Mouse (Mus musculus) neural tube, embryonic 12.5 days (tissue): Measurements from ENCODE around the gene Itpr1. TPM values are rescaled to one million over a fixed set of nuclear protein-coding genes. Genes with fewer than 3 reads are reported as not detected.

ENCODE experiments used
- ATAC-seq: fragments of 200-750 bp; cut with Nextera tagmentation; 2 replicates; pipeline ENCODE4 v1.8.0; 2017; ENCODE audit warnings: low read depth, mild to moderate bottlenecking, moderate TSS enrichment, moderate library complexity; ENCODE audit not compliant: low FRiP score
- H3K27ac ChIP-seq: fragments of 300-500 bp; sonication (generic); 2 replicates; pipeline ENCODE4 v1.5.1; 2016
- H3K27me3 ChIP-seq: fragments of 300-500 bp; sonication (generic); replicated peaks from 2 replicates; pipeline ENCODE4 v1.6.1; 2016; ENCODE audit warnings: mild to moderate bottlenecking
- H3K36me3 ChIP-seq: fragments of 300-500 bp; sonication (generic); 2 replicates; pipeline ENCODE4 v1.6.1; 2016; ENCODE audit warnings: mild to moderate bottlenecking
- H3K4me1 ChIP-seq: fragments of 300-500 bp; sonication (generic); 2 replicates; pipeline ENCODE4 v1.6.1; 2016
- H3K4me2 ChIP-seq: fragments of 300-500 bp; sonication (generic); replicated peaks from 2 replicates; pipeline ENCODE4 v1.6.1; 2016; ENCODE audit warnings: mild to moderate bottlenecking
- H3K4me3 ChIP-seq: fragments of 300-500 bp; sonication (generic); 2 replicates; pipeline ENCODE4 v1.5.1; 2016
- H3K9ac ChIP-seq: fragments of 300-500 bp; sonication (generic); 2 replicates; pipeline ENCODE4 v1.6.1; 2016; ENCODE audit warnings: mild to moderate bottlenecking
- H3K9me3 ChIP-seq: fragments of 300-500 bp; sonication (generic); 2 replicates; pipeline ENCODE4 v1.6.1; 2016; ENCODE audit warnings: mild to moderate bottlenecking
- whole genome bisulfite sequencing: fragments of 180-500 bp; shearing (Covaris S2); methylation state at CpG from one replicate; pipeline ENCODE4 v1.1.7; 2016; 5-methylcytosine and 5-hydroxymethylcytosine counted together
- polyA plus RNA-seq: library from polyadenylated mRNA; unstranded; fragments of >200 nt; fragmentation: Nextera tagmentation; extraction: Ambion mirVana; gene quantifications from 2 replicates; pipeline ENCODE4 v1.2.1, GENCODE M21; 2016

Gene Itpr1
- polyA plus RNA-seq, 1 experiment from 2014 or later = 6.9 TPM

DNA sequence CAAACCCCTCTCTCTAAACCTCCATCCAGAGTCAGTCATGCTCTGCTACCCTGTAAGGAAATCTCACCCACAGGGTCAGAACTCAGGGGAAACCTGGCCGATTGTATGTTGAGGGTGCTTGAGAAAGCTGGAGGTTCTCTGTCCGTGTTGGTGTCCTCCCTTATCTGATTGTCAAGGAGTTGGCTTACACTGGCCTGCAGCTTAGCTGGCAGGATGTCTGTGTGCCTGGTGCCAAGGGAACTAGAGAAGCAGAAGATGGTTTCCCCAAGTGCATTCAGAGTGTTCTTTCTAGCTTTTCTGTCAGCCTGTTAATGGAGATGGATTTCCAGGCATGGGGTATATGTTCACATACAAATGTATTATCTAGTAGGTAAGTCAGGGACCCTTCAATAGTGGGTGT, 296.4 kb downstream of the Itpr1 start:
- Histone ChIP-seq H3K27me3 (no peaks in the 10 kb centered on the region), H3K4me3 (no peak overlapping the region), H3K27ac (no peak overlapping the region), H3K9ac (no peak overlapping the region), H3K36me3 (no peaks in the 10 kb centered on the region), H3K4me2 (no peak overlapping the region), H3K9me3 (no peaks in the 10 kb centered on the region), H3K4me1 (no peaks in the 10 kb centered on the region)
- ATAC-seq = no peak
- 92% methylated on average over 2 of the region's 2 CpGs for WGBS

DNA sequence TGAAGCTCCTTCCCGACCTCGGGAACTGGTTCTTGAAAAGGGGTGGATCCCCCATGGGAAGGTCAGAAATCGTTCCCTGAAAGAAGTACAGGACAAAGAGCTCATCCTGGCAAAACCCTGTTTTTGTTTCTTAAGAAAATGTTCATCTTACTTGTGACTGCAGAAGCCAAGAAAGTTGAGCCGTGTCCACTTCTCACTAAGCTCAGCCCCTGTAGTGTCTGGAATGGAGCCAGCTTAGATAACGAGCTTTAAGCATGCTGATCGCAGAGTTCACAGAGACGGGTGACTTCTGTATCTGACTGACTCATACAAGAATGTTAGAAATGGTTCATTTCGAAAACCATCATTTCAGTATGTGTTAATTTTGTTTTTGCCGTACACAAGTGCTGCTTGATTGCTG, 297.2 kb downstream of the Itpr1 start:
- Histone ChIP-seq H3K4me2 (no peak overlapping the region), H3K4me1 (no peaks in the 10 kb centered on the region), H3K9me3 (no peaks in the 10 kb centered on the region), H3K9ac (no peak overlapping the region), H3K27ac (no peak overlapping the region), H3K4me3 (no peak overlapping the region), H3K27me3 (no peaks in the 10 kb centered on the region), H3K36me3 (no peaks in the 10 kb centered on the region)
- no peak for ATAC-seq
- WGBS = 82% methylated on average over 9 of the region's 9 CpGs

DNA sequence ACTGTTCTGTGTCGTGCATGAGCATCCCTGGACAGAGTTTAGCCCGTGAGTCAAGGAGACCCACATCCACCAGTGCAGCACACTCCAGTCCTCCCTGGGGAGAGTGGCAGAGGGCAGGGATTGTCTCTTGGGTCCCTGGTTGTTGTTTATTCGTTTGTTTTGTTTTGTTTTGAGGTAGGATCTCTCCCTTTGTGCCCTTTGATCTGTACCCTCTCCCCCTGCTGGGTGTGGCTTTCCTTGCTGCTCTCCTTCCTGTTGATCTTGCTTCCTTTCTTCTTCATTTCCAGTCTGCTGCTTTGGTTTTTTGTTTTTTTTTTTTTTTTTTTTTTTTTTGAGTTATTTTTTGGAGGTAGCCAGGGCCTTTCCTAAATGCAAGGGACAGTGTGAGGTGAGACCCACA, 299.2 kb downstream of the Itpr1 start:
- H3K9me3 ChIP-seq = no peaks in the 10 kb centered on the region
- no peak overlapping the region for H3K4me3 ChIP-seq
- no peak overlapping the region for H3K27ac ChIP-seq
- no peak for ATAC-seq
- H3K4me2 ChIP-seq = no peak overlapping the region
- no peaks in the 10 kb centered on the region for H3K36me3 ChIP-seq
- H3K9ac ChIP-seq = no peak overlapping the region
- WGBS = 56% methylated on average over 3 of the region's 3 CpGs
- H3K27me3 ChIP-seq = no peaks in the 10 kb centered on the region
- no peaks in the 10 kb centered on the region for H3K4me1 ChIP-seq

DNA sequence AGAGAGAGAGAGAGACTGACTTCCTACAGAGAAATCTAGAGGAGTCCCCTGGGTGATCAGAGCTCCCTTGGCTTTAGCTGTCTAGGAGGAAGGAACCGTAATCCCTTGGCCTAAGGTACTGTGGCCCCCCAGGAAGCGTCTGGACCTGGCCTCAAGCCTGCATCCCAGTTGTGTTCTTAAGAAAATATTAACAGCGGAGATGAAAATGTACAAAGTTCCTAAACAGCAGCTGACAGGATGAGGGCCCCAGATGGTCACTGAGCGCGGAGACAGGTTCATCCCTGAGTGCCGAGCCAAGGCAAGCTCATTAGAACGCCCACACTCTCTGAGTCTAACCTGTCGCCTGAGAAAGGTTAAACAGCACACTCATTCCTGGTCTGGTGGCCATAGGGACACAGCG, 300.1 kb downstream of the Itpr1 start:
- WGBS = 88% methylated on average over 9 of the region's 9 CpGs
- no peaks in the 10 kb centered on the region for H3K4me1 ChIP-seq

DNA sequence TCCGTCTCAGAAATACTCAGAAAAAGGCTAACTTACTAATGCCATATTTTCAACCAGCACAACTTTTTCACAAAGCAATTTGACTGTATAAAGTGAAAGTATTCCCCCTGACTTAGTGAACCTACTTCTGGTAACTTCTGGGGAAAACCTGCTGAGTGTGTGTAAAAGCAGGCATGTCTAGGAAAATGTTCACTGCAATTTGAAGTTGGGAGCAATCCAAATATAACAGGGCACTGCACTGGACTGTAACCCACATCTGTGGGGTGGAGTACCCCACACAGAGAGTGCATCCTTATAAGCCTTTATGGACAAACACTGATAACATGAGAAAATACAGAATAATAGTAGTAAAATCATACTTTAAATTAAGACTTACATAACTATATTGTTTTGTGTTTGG, 303.4 kb downstream of the Itpr1 start:
- H3K27ac ChIP-seq = no peak overlapping the region
- H3K4me1 ChIP-seq = no peaks in the 10 kb centered on the region
- H3K4me3 ChIP-seq = no peak overlapping the region
- no peaks in the 10 kb centered on the region for H3K27me3 ChIP-seq
- no peak overlapping the region for H3K4me2 ChIP-seq
- WGBS = 81% methylated on average over 1 of the region's 1 CpGs
- H3K9ac ChIP-seq = no peak overlapping the region
- H3K36me3 ChIP-seq = no peaks in the 10 kb centered on the region
- ATAC-seq = no peak
- no peaks in the 10 kb centered on the region for H3K9me3 ChIP-seq

More for the DNA sequence above, 300.1 kb downstream of the Itpr1 start:
- H3K27ac ChIP-seq = no peak overlapping the region
- no peak for ATAC-seq
- H3K9ac ChIP-seq = no peak overlapping the region
- no peaks in the 10 kb centered on the region for H3K36me3 ChIP-seq
- H3K4me2 ChIP-seq = no peak overlapping the region
- no peak overlapping the region for H3K4me3 ChIP-seq
- no peaks in the 10 kb centered on the region for H3K27me3 ChIP-seq
- no peaks in the 10 kb centered on the region for H3K9me3 ChIP-seq

DNA sequence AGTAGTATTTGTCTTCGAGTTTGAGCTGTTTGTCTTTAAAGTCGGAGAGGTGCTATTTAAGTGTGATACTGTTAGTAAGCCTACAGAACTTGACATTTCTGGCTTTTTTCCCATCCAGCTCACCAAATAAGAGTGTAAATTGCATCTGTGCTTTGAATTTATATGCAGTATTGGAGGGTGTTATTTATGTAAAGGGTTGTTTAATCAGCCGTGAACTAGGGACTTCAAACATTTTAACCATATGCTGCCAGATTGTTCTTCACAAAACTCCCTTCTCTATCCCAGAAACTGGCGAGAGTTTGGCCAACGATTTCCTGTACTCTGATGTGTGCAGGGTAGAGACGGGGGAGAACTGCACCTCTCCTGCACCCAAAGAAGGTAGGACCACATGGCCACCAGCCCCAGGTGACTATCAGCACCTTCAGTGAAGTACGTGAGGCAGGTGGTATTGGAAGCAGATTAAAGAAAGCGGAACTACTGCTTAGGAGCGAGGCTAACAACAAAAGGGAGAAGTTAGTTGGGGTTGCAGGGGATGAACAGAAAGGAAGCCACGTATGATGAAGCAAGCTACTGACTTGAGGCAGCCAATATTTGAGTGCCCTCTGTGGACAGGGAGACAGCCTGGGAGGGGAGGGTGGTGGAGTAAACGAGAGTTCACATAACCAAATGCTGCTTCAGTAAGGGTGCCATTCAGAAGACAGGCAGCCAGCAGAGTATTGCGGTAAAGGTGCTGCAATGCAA, 304.5 kb downstream of the Itpr1 start:
- H3K27me3 ChIP-seq = no peaks in the 10 kb centered on the region
- H3K4me2 ChIP-seq = no peak overlapping the region
- H3K4me1 ChIP-seq = no peaks in the 10 kb centered on the region
- H3K27ac ChIP-seq = no peak overlapping the region
- no peak overlapping the region for H3K4me3 ChIP-seq
- no peak overlapping the region for H3K9ac ChIP-seq
- 83% methylated on average over 12 of the region's 12 CpGs for WGBS
- no peaks in the 10 kb centered on the region for H3K36me3 ChIP-seq
- no peaks in the 10 kb centered on the region for H3K9me3 ChIP-seq
- ATAC-seq = no peak

DNA sequence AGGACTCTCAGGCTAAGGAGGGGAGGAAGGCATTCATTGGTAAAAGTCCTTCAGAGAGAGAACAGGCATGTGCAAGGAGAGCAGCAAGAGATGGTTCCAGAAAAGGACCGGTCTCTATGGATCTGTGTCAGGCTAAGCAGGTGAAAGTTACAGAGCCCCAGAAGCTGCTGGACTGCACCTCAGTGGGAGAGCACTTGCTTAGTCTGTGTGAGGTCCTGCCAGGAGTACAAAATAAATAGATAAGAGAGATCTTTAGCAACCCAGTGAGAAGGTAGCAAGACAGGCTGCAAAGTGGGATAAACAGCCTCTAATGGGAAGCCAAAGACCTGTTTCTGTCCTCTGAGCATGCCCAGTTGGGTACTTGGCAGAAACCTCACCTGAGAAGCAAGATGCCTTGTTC, 305.1 kb downstream of the Itpr1 start:
- ATAC-seq = no peak
- no peaks in the 10 kb centered on the region for H3K27me3 ChIP-seq
- H3K4me3 ChIP-seq = no peak overlapping the region
- no peak overlapping the region for H3K9ac ChIP-seq
- WGBS = 95% methylated on average over 1 of the region's 1 CpGs
- H3K4me1 ChIP-seq = no peaks in the 10 kb centered on the region
- H3K9me3 ChIP-seq = no peaks in the 10 kb centered on the region
- no peak overlapping the region for H3K4me2 ChIP-seq
- no peaks in the 10 kb centered on the region for H3K36me3 ChIP-seq
- H3K27ac ChIP-seq = no peak overlapping the region

DNA sequence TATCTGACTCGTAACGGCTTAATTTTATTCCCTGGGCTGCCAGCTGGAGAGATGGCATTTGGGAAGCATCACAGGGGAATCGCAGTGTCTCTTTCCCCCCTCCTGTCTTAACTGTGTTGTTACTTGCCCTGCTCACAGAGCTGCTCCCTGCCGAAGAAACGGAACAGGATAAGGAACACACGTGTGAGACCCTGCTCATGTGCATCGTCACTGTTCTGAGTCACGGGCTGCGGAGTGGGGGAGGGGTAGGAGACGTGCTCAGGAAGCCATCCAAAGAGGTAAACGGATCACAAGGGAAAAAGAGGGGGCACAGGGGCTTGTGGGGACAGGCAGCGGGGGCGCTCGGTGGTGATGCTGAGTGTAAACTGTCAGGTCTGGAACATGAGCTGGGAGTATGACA, 305.7 kb downstream of the Itpr1 start:
- Histone ChIP-seq H3K4me3 (no peak overlapping the region), H3K9me3 (no peaks in the 10 kb centered on the region), H3K27me3 (no peaks in the 10 kb centered on the region), H3K9ac (no peak overlapping the region), H3K27ac (no peak overlapping the region), H3K36me3 (no peaks in the 10 kb centered on the region), H3K4me2 (no peak overlapping the region), H3K4me1 (no peaks in the 10 kb centered on the region)
- WGBS = 82% methylated on average over 14 of the region's 14 CpGs
- no peak for ATAC-seq

DNA sequence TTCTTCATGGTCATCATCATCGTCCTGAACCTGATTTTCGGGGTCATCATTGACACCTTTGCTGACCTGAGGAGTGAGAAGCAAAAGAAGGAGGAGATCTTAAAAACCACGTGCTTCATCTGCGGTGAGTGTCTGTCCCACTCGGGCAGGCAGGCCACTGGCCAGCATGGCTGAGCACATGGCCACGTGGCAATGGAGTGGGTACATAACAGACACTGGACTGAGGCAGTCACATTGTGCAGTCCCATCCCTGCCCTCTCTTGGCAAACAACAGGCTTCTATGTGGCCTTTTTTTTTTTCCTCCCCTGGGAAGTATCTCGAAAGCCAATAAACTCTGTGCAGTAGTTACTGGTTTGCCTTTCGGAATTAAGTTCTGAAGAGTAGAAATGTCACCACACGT, 306.4 kb downstream of the Itpr1 start:
- 91% methylated on average over 9 of the region's 9 CpGs for WGBS
- Histone ChIP-seq H3K9me3 (no peaks in the 10 kb centered on the region), H3K27ac (no peak overlapping the region), H3K4me1 (no peaks in the 10 kb centered on the region), H3K4me2 (no peak overlapping the region), H3K27me3 (no peaks in the 10 kb centered on the region), H3K4me3 (no peak overlapping the region), H3K9ac (no peak overlapping the region), H3K36me3 (no peaks in the 10 kb centered on the region)
- ATAC-seq = no peak

DNA sequence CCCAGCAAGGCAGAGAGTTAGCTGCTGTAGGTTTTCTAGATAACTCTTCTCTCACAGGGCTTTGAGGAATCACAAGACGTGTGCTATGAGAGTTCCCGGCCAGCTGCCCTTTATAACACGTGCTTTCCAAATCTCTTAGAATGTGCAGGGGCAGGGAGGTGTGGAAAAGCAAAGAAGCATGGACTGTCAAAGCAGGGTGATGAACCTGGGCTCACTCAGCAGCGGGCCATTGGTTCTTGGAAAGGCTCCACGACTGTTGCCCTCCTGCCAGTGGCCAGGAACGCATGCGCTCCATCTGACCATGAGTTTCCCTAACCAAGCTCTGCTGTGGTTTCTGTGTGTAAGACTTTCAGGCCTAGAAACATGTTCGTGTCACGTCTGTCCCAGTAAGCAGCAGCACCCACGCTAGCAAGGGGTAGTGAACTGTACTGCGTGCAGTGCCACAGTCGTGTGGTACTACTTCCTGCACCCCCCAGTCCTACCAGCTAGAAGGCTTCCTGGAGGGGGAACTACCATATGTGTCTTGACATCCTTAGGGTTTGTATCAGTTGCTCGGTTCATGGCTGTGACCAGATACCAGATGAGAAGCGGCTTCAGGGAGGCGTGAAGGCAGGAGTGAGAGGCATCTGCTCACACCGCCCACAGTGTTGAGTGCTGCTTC, 311.2 kb downstream of the Itpr1 start:
- no peak overlapping the region for H3K9ac ChIP-seq
- no peaks in the 10 kb centered on the region for H3K27me3 ChIP-seq
- no peak overlapping the region for H3K4me2 ChIP-seq
- no peaks in the 10 kb centered on the region for H3K36me3 ChIP-seq
- WGBS = 93% methylated on average over 16 of the region's 16 CpGs
- H3K27ac ChIP-seq = no peak overlapping the region
- no peak overlapping the region for H3K4me3 ChIP-seq
- H3K4me1 ChIP-seq = no peaks in the 10 kb centered on the region
- H3K9me3 ChIP-seq = no peaks in the 10 kb centered on the region
- ATAC-seq = no peak

DNA sequence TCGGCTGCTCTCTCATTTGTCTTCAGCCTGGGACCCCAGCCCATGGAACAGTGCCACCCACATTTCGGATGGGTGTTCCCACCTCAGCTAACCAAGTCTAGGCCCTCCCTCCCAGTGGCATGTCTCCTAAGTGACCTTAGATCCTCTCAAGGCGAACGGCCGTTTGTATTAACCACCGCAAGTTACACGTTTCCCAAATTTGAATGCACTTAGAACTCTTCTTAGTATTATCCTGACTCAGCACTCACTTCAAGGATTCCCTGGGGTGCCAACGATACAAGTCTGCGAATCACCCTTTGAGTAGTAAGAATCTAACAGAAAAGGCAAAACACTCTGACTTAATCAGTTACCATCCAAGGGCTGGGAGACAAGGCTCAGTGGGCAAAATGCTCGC, 311.7 kb downstream of the Itpr1 start:
- no peak overlapping the region for H3K9ac ChIP-seq
- no peaks in the 10 kb centered on the region for H3K27me3 ChIP-seq
- no peaks in the 10 kb centered on the region for H3K9me3 ChIP-seq
- H3K4me1 ChIP-seq = no peaks in the 10 kb centered on the region
- H3K4me3 ChIP-seq = no peak overlapping the region
- H3K27ac ChIP-seq = no peak overlapping the region
- ATAC-seq = no peak
- H3K4me2 ChIP-seq = no peak overlapping the region
- H3K36me3 ChIP-seq = no peaks in the 10 kb centered on the region
- 92% methylated on average over 10 of the region's 10 CpGs for WGBS

DNA sequence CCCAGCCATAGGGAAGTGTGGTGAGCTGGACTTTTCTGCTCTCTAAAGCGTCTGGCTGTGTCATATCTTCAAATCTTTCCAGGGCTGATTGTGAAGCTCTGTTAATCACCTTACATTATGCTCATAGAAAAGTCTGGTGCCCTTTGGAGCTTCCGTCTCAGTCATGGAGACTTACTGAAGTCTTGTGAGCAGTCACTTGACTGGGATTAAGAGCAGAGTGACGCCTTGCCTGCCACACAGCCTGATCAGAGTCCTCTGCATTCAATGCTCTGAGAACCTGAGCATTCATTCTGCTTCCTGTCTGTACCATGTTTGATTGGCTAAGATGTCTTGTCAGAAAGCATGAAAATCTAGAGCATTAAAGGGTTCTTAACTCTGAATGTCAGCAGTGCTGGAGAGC, 314.7 kb downstream of the Itpr1 start:
- no peak overlapping the region for H3K27ac ChIP-seq
- H3K9ac ChIP-seq = no peak overlapping the region
- H3K4me1 ChIP-seq = peaks cover 11% of the 10 kb centered on the region
- no peaks in the 10 kb centered on the region for H3K27me3 ChIP-seq
- H3K4me3 ChIP-seq = no peak overlapping the region
- H3K9me3 ChIP-seq = no peaks in the 10 kb centered on the region
- no peaks in the 10 kb centered on the region for H3K36me3 ChIP-seq
- H3K4me2 ChIP-seq = no peak overlapping the region
- ATAC-seq = no peak
- 88% methylated on average over 3 of the region's 3 CpGs for WGBS

DNA sequence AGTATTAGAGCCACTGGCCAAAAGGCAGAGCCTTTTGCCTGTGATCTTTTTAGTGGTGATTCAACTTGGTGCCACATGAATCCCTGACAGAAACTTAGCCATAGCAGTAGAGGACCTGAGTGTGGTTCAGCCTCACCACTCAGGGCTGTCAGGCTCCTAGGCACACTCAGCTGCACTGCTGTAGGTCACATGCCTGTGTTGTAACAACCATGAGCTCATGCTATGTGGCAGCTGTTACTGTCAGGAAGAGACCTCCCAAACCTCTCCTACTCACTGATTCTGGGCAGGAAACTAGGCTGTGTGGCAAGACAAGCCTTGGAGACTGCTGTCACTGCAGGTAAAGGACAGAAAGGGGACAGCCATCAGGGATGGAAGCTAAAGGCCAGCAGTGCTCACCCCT, 315.1 kb downstream of the Itpr1 start:
- Histone ChIP-seq H3K9ac (no peak overlapping the region), H3K9me3 (no peaks in the 10 kb centered on the region), H3K4me1 (peaks cover 11% of the 10 kb centered on the region), H3K27me3 (no peaks in the 10 kb centered on the region), H3K36me3 (no peaks in the 10 kb centered on the region), H3K4me2 (no peak overlapping the region), H3K27ac (no peak overlapping the region), H3K4me3 (no peak overlapping the region)
- no peak for ATAC-seq
